Mouse (Mus musculus): ENCODE measurements around the gene Zfp800. TPM values are rescaled to one million over a fixed set of nuclear protein-coding genes. Genes with fewer than 3 reads are reported as not detected.

The Zfp800 gene
- total RNA-seq, 2 experiments from 2014 or later: 35.8 to 58.2 TPM

GRCm38 (mm10) chr6:28396853-28397457, 850 bp downstream of the Zfp800 start:
- peak; percentile 52 for ATAC-seq (replicated peaks; ENCODE audit: poor library complexity, severe bottlenecking)

GRCm38 (mm10) chr6:28396051-28396852, 1.6 kb downstream of the Zfp800 start:
- ATAC-seq (replicated peaks; ENCODE audit: poor library complexity, severe bottlenecking): no peak

- ATAC-seq (replicated peaks; ENCODE audit: poor library complexity, severe bottlenecking): no peak
Measured at GRCm38 (mm10) chr6:28389038-28389437, 8.8 kb downstream of the Zfp800 start.

- no peak for ATAC-seq (replicated peaks; ENCODE audit: poor library complexity, severe bottlenecking)
Measured at GRCm38 (mm10) chr6:28385169-28385568, 12.6 kb downstream of the Zfp800 start.

- peak; percentile 75 for ATAC-seq (replicated peaks; ENCODE audit: poor library complexity, severe bottlenecking)
Measured at GRCm38 (mm10) chr6:28381983-28382382, 15.8 kb downstream of the Zfp800 start.

GRCm38 (mm10) chr6:28369966-28370683, 27.7 kb downstream of the Zfp800 start:
- no peak for ATAC-seq (replicated peaks; ENCODE audit: poor library complexity, severe bottlenecking)

- no peak for ATAC-seq (replicated peaks; ENCODE audit: poor library complexity, severe bottlenecking)
Measured at GRCm38 (mm10) chr6:28367575-28367974, 30.2 kb downstream of the Zfp800 start.

GRCm38 (mm10) chr6:28351066-28351465, 46.7 kb downstream of the Zfp800 start:
- ATAC-seq (replicated peaks; ENCODE audit: poor library complexity, severe bottlenecking): no peak

- ATAC-seq (replicated peaks; ENCODE audit: poor library complexity, severe bottlenecking): no peak
Measured at GRCm38 (mm10) chr6:28345677-28346076, 52.1 kb downstream of the Zfp800 start.

GRCm38 (mm10) chr6:28345181-28345580, 52.6 kb downstream of the Zfp800 start:
- no peak for ATAC-seq (replicated peaks; ENCODE audit: poor library complexity, severe bottlenecking)

- ATAC-seq (replicated peaks; ENCODE audit: poor library complexity, severe bottlenecking): peak; percentile 73
Measured at GRCm38 (mm10) chr6:28342863-28343262, 54.9 kb downstream of the Zfp800 start.

- ATAC-seq (replicated peaks; ENCODE audit: poor library complexity, severe bottlenecking): peak; percentile 81
Measured at GRCm38 (mm10) chr6:28341174-28341573, 56.6 kb downstream of the Zfp800 start.

- no peak for ATAC-seq (replicated peaks; ENCODE audit: poor library complexity, severe bottlenecking)
Measured at GRCm38 (mm10) chr6:28339410-28339809, 58.4 kb downstream of the Zfp800 start.

- ATAC-seq (replicated peaks; ENCODE audit: poor library complexity, severe bottlenecking): no peak
Measured at GRCm38 (mm10) chr6:28333696-28334095, 64.1 kb downstream of the Zfp800 start.

GRCm38 (mm10) chr6:28332546-28332945, 65.3 kb downstream of the Zfp800 start:
- ATAC-seq (replicated peaks; ENCODE audit: poor library complexity, severe bottlenecking): no peak

- ATAC-seq (replicated peaks; ENCODE audit: poor library complexity, severe bottlenecking): no peak
Measured at GRCm38 (mm10) chr6:28329815-28330214, 68.0 kb downstream of the Zfp800 start.

GRCm38 (mm10) chr6:28329002-28329596, 68.7 kb downstream of the Zfp800 start:
- ATAC-seq (replicated peaks; ENCODE audit: poor library complexity, severe bottlenecking): no peak

- ATAC-seq (replicated peaks; ENCODE audit: poor library complexity, severe bottlenecking): no peak
Measured at GRCm38 (mm10) chr6:28326720-28327119, 71.1 kb downstream of the Zfp800 start.

GRCm38 (mm10) chr6:28322399-28322798, 75.4 kb downstream of the Zfp800 start:
- peak; percentile 39; the same call in 1 of the 2 replicates for ATAC-seq (replicated peaks; ENCODE audit: poor library complexity, severe bottlenecking)

- ATAC-seq (replicated peaks; ENCODE audit: poor library complexity, severe bottlenecking): peak; percentile 87
Measured at GRCm38 (mm10) chr6:28319648-28320270, 78.0 kb downstream of the Zfp800 start.
